17 mouse cellular contexts compared by ENCODE assay signal in genomic region chr12:12751670-12752426, GRCm38 (mm10).
"Had no signal": no experiment of that assay in that cellular context is flagged by ENCODE, and none has a peak within 500 bp of the region (broad histone marks: within the 10 kb centered on the region; RNA-seq: fewer than 3 reads in every experiment).

No protein-coding gene starts in this region.

- H3K27ac ChIP-seq: lung, embryonic 15.5 days; macrophage; midbrain, embryonic 13.5 days; midbrain, embryonic 15.5 days; neural tube, embryonic 12.5 days; stomach, embryonic 15.5 days; stomach, postnatal 0 days had no signal

- H3K4me1 ChIP-seq: lung, embryonic 15.5 days; megakaryocyte, embryonic 14.5 days; midbrain, embryonic 15.5 days; neural tube, embryonic 12.5 days; stomach, embryonic 15.5 days had no signal

- H3K9me3 ChIP-seq: lung, embryonic 15.5 days; megakaryocyte, embryonic 14.5 days; midbrain, embryonic 13.5 days; midbrain, embryonic 15.5 days; neural tube, embryonic 12.5 days; stomach, embryonic 15.5 days had no signal

- DNase-seq: liver, postnatal 0 days; lung, adult 2 months; lung, postnatal 14 days; lung, postnatal 36 days; right cerebral cortex, postnatal 14 days; thymus, adult 2 months; thymus, postnatal 25 days; thymus, postnatal 4 days had no signal

- H3K4me2 ChIP-seq: lung, embryonic 15.5 days; midbrain, embryonic 11.5 days; midbrain, embryonic 13.5 days; midbrain, embryonic 15.5 days; neural tube, embryonic 12.5 days; stomach, embryonic 15.5 days had no signal

- H3K9ac ChIP-seq: liver, postnatal 0 days; lung, embryonic 15.5 days; midbrain, embryonic 13.5 days; midbrain, embryonic 15.5 days; neural tube, embryonic 12.5 days; stomach, embryonic 15.5 days had no signal

- H3K27me3 ChIP-seq: lung, embryonic 15.5 days; megakaryocyte, embryonic 14.5 days; midbrain, embryonic 15.5 days; neural tube, embryonic 12.5 days; stomach, embryonic 15.5 days had no signal

- H3K4me3 ChIP-seq: lung, embryonic 15.5 days; megakaryocyte, embryonic 14.5 days; midbrain, embryonic 13.5 days; midbrain, embryonic 15.5 days; neural tube, embryonic 12.5 days; stomach, embryonic 15.5 days had no signal

- H3K36me3 ChIP-seq: lung, embryonic 15.5 days; midbrain, embryonic 13.5 days; midbrain, embryonic 15.5 days; neural tube, embryonic 12.5 days; stomach, embryonic 15.5 days had no signal
